Mouse (Mus musculus): ENCODE data around the gene Dstn.

Gene Dstn

DNA sequence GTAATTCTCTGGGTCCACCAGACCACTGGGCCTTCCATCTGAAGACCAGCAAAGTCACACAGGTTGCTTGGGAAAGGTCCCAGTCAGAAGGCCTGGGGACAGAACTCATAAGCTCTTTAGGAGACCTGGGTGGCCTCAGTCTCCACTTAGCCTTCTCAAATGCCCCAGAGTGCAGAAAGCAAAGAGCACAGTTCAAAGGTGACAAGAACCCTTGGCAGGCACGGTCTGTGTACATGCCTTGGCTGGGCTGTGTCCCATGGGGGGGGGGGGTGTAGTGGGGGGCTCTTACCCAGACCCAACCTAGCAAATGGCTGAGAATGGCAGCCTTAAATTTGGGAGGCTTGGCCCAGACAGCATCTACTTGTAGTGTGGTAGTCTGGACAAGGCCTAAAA, 35.9 kb downstream of the Dstn start:
- intact Hi-C loops (cut with DNase I): no loop called here

DNA sequence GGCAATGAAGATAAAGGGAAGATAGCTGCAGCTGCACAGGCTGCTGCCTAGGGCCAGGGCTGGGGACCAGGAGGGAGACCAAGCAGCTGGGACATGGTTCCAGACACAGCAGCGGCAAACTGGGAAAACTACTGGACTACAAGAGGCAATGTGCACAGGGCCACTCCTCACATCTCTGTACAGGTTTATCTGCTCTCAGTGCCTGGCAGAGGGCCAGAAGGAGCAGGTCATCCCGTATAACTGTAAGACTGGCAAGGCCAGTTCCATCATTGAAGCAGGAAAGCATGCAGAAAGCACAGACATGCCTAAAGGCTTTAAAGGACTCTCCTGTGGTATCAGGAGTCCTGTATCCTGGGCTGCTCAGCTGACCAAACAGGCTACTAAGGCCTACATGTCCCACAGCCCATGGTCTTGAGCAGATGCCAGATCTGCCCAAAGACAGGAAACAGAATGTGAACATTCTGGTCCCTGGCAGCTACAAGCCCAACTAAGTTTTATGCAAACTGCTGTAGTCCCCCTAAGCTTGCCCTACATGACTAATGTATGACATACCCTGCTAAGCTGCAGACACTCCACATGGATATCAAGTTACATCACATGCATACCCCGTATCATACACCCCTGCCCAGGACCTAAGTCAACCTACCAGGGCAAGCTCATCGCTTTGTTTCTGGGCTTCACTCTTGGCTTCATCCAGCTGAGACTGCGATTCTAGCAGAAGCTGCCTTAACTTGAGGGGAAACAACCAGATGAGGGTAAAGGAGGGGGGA, 36.6 kb downstream of the Dstn start:
- intact Hi-C loops (cut with DNase I): no loop called here

DNA sequence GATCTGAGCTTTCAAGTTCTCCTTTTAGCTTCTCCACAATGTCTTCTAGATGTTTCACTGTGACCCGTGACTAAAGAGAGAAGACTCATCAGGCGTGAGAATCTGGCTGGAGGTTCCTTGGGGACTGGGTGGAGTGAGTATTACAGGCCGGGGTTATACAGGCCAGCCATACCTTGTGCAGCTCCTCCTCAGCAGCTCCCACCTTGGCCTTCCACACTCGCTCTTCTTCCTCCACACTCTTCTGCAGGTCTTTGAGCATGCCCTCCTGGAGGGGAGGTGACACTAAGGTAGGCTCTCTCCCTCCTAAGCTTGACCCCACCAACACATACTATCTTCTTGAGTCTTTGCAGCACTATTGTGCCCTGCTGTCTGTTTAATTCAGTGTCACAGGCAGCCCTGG, 38.8 kb downstream of the Dstn start:
- intact Hi-C loops (cut with DNase I): no loop called here

DNA sequence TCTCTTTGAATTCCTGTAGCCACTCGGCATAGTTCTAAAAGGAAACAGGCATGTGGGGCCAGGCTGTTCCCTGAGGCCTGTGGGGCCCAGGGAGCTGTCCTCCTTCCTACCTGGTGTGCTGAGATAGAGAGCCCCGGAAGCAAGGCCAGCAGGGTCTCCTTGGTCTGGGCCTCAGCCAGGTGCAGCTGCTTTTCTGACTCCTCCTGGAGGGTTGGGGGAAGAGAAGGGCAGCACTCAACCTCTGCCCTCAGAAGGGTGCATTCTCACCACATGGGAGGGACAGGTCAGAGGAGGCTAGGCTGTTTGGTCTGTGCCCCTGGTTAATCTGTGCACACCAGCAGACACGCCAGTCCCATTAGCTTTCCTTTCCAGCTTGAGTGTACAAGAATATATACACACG, 39.9 kb downstream of the Dstn start:
- intact Hi-C loops (cut with DNase I): no loop called here

DNA sequence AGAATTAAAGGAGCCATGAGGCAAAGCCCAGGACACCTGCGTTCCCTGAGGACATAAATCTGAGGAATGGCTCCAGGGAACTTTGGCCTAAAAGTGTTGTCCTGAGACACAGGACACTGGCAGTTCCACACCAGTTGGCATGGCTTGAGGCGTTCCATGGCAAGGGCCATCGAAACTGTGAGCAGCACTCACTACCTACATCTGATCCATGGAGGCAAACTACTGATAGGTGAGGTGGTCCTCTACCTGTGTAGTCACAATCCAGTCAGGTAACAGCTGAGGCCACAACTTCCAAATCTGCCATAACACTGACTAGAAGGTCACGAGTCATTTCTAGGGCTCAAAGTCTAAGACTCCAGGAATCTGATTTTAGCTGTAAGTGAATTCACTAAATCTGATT, 40.6 kb downstream of the Dstn start:
- intact Hi-C loops (cut with DNase I): no loop called here

DNA sequence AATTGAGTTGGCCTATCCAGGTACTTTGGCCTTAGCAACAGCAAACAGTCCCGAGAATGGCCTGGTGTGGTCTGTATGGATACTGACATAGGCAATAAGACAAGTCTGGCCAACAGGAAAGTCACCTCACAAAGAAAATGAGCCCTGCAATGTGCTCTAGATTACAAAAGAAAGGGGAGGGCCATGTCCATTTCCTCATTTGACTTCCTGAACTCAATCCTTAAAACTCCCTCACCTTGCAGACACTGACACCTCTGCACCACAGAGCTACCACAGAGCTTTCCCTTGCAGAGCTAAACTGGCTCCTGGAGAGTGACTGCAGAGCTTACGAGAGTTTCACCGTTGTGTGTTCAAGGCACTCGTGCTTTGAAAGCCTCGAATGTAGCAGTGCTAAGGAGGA, 47.1 kb downstream of the Dstn start:
- intact Hi-C loops (cut with DNase I): no loop called here

DNA sequence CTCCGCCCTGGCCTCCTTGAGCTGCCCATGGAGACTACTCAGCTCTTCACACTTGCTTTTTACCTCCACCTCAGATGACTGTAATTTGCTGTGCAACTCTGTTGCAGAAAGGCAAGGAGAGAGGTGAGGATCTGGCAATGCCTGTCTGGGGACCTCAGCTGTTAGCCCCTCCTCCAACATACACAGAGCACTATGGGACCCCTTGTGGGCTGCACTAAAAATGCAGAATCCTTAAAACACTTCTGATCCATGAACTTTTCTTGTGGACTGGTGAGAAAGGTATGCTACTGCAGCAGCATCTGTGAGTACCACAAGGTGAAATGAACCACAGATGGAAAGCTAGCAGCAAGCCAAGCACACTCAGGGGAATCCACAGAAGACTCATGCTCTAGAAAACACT, 48.2 kb downstream of the Dstn start:
- intact Hi-C loops (cut with DNase I): no loop called here

DNA sequence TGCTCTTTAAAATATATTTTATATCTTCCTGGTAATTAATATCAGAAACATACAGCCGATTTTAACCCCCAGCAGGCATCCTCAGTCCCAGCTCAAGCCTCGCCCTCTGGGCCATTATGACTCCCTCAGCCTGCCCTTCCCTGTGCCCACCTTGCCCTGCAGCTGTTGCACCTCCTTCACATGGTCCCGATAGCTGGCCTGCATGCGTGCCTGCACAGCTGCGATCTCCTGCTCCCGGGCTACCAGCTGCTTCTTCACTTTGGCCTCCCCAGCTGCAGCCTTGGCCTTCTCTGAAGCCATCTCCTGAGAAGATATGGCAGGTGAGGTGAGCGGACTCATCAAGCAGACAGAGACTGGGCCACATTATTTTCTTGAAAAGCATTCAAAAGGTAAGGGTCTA, 54.1 kb downstream of the Dstn start:
- intact Hi-C loops (cut with DNase I): no loop called here

DNA sequence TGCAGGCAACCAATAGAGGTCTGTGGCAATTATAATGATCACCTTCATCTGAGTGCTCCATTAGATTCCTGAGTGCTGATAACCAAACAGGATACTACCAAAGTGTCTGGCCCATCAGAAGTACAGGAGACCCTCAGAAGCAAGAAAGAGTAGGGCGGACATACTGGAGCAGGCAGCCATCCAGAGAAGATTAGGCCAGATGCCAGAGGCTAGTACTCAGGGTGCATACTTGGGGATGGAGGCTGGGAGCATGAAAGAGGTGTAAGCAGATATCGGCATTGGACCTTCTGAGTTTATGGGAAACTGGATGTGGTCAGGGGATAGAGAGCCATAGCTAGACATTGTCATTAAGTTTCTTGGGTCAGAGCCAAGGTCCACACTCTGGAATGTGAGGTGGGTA, 55.7 kb downstream of the Dstn start:
- intact Hi-C loops (cut with DNase I): no loop called here

DNA sequence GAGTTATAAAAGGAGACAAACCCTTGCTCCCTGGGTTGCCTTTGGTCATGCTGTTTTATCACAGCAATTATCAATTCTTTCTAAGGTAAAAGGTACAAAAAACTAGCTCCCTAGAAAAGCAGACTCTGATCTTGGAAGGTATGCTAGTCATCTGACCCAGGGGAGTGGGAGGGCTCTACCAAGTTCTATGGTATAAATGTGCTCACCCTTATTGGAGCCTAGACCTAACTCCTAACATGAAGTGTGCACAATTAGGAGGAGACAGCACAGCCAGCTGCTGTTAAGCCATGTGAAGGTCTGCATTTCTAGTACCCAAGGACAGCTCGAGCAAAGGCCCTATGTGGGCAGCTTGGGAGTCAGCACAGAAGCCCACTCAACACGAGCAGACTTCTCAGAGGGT, 56.8 kb downstream of the Dstn start:
- intact Hi-C loops (cut with DNase I): no loop called here

DNA sequence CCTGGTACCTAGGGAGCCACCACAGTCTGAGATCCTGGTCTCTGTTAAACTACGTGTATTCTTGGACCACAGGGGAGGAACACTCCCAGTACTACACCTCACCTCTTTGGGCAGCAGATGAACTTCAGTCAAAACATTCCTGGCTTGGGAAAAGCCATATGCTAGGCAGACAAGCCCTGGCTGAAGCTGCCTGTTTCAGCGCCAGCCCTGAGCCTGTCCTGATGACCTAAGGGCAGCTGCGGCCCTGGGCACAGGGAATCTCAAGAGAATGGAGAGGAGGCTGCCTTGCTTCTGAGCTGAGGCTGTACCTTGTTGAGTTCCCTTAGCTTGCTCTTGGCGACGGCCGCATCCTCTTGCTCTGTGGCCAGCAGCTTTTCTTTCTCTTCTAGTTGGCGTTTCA, 58.0 kb downstream of the Dstn start:
- intact Hi-C loops (cut with DNase I): no loop called here

DNA sequence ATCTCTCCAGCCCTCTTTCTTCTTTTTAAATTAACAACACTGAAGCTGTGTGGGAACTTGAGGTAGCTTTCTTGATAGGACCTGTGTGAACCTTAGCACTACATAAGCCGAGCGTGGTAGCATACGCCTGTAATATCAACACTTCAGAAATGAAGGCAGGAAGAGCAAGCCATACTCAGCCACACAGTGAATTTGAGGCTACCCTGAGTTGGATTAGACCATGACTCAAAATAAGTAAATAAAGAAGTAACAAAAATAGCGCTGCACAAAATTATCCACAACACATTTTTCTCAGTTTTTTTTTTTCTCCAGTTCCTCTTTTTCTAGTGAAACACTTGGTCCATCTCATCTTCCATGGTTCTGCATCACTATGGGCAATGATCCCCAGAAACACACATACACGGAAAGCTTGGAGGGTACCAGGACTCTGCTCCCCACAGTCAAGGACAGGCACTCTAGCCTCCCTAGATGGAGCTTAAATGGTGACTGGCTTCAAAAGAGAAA, 60.1 kb downstream of the Dstn start:
- intact Hi-C loops (cut with DNase I): no loop called here

DNA sequence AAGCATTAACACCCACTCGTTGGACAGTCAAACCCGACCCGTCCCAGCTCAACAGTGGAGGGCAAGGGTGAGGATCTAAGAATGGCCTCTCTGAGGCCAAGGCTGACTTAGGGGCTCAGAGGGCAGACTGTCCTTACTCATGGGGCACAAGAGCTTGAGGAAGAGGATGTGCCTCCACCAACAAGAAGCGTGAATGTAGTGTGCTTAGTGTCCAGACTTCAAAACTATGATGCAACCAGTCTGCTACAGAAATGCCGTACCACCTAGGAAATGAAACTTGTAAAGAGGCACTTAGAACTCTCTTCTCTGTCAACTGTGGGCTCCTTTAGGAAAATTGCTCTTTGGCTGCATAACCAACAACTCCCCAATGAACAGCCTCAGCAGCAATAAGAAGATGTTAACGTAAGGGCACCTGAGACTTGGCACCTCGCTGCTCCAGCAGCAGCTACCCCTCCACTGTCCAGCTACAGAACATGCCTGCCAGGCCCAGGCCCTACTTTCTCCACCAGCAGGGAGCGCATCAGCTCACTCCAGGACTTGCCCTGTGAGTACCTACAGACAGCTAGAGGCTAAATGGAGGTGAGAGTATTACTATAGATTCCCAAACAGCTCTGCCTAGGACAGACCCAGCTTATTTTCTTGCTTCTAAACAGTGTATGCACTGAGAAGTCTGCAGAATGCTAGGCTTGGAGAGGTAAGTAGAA, 63.5 kb downstream of the Dstn start:
- intact Hi-C loops (cut with DNase I): no loop called here

DNA sequence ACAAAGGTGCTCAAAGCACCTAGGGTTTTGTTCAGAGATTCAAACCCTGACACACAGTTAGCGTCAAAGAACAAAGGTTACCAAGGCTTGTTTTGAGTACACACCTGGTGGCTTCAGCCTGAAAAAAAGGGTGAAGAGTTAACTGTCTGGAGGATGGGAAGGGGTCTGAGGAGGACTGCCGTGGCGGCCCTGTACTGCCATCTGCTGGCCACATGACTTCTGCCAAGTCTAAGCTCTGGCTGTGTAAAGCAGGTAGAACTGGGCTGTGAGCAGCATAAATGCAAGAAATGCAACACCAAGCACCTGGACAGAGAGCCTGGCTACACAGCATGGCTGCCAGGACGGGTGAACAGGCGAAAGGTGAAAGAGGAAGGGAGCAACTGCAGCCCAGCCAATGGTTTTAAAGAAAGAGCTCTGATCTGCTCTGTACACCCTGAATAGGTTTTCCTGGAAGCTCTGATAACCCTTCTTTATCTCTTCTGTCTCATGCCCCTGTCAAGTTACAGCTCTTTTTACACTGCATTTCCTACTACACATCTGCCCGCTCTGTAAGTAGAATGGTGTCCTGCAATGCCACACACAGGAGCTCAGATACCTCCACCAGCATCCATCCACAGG, 65.8 kb downstream of the Dstn start:
- intact Hi-C loops (cut with DNase I): loop anchor here (5.0 to 10.0 kb wide), 2 partner anchors 114 to 234 kb away; no protein-coding TSS in a partner anchor

DNA sequence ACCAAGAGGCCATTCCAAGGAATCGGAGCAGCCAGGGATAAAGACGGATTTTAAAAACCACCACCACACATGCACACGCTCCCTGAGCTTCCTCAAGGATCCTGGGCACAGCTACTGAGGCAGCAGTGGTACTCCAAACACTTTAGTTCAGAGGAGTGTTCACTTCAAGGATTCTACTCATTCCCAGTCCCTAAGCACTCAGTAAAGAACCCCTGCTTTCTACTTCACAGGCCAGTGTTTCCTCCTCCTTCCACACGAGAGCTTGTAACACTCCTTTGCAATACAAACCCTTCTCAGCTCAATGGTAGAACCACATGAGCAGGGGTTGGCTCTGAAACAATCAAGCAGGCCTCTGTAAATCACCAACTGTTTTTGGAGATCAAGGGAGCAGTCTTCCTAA, 67.0 kb downstream of the Dstn start:
- intact Hi-C loops (cut with DNase I): loop anchor here (5.0 to 10.0 kb wide), 2 partner anchors 115 to 233 kb away; no protein-coding TSS in a partner anchor

DNA sequence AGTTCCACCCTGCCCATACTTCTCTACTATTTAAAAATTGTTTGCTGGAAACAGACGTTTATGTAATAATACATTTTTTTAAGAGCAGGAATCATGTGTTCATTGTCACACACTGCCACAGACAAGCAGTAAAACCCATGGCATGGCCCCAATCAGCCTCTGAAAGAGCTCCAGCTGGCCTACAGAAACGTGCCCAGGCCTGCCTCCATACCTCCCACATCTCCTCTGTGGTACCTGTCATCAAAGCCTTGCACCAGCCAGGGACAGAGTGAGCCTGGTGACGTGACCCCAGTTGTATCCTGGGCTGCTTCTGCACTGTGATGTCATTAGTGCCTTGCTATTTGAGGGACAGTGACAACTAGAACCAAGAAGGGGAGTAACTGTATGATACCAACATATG, 67.8 kb downstream of the Dstn start:
- intact Hi-C loops (cut with DNase I): loop anchor here (5.0 to 10.0 kb wide), 2 partner anchors 116 to 232 kb away; no protein-coding TSS in a partner anchor

DNA sequence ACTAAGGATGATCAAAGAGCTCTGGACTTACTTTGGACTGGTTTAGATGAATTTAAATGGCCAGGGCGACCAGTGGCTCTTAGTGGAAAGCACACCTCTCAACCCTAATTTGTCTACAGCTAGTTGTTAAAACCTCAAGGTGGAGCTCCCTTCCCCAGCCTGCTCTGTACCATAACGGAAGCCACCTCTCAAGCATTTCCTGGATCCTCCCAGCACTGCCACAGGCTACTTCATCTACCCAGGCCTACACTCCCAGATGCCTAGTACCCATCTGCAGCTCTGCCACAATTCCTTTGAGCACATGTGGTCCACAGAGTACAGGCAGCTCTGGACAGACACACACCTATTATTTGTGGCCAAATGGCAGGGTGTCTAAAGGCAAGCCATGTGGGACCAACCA, 68.4 kb downstream of the Dstn start:
- intact Hi-C loops (cut with DNase I): loop anchor here (5.0 to 10.0 kb wide), 2 partner anchors 116 to 231 kb away; no protein-coding TSS in a partner anchor

DNA sequence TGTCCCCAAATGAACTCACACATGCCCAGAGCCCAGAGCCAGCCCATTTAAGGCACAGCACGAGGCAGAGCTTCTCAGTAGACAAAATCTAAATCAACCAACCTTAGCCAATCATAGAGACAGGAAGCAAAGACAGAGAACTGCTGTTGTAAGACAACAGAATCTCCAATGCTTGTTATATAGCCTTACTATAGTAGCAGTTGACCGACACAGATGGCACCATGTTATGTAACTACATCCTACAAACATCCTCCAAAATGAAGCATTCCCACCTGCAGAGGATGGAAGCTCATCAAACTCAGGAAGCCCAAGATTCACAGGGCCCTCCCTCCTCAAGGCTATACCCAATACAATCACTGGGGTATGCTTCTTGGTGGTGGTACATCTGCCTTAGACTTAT, 72.4 kb downstream of the Dstn start:
- intact Hi-C loops (cut with DNase I): loop anchor here (10.0 kb wide), 1 partner anchor 227 kb away; no protein-coding TSS in a partner anchor

DNA sequence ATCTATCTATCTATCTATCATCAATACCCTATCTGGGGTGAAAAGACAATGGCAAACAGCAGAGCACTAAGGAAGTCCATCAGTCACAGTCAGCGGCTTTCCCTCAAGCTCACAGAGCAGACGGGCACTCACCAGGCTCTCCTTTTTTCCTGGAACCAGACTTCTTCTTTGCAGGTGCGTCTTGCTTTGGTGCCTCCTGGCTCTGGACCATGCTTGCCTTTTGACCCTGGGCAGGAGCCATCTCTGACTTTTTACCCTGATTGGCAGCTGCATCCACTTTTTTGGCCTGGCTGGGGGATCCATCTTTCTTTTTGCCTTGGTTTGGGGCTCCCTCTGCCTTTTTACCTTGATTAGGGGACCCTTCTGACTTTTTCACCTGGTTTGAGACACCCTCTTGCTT, 72.9 kb downstream of the Dstn start:
- intact Hi-C loops (cut with DNase I): loop anchor here (10.0 kb wide), 1 partner anchor 227 kb away; no protein-coding TSS in a partner anchor

DNA sequence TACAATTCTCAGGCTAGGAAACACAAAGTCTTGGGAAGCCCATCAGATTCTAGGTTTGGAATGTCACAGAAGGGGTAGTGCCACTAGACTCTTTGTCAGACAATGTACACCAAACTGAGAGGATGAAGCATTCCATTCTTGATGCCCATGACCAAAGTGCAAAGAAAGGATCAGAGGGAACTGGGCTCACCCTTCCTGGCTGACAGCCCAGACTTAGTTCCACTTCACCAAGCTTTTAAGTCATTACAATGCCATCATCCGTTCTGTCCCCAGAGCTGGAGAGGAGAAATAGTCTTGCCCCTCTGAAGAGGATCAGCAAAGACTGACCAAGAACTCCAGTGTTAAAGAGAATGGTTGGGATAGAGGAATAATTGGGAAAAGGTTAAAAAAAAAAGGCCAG, 75.9 kb downstream of the Dstn start:
- intact Hi-C loops (cut with DNase I): no loop called here

DNA sequence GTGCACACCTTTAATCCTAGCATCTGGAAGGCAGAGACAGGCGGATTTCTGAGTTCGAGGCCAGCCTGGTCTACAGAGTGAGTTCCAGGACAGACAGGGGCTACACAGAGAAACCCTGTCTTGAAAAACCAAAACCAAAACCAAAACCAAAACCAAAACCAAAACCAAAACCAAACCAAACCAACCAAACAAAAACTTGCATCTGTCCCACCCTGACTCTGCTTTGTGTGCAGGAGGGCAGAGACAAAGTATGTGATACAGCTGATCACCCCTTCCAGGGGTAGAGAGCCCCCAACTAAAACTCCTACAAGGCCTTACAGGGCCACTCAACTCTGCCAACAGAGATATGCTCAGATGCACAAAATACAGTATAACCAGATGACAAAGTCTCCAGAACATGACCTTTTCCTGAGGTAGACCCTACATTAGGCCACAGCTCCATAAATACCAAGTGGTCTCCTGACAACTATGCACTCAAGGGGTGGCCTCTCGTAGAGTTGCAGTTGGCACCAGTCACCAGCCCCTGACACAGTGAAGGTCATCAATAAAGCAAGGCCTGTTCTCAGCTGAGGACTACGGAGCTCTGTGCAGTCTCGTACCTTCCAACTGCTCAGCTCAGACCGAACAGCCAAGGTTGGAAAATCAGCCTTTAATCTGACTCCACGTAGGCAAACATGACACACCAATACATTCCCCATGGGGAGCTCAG, 77.0 kb downstream of the Dstn start:
- intact Hi-C loops (cut with DNase I): no loop called here

Measured in adrenal gland (tissue).